Mouse (Mus musculus): ENCODE data around the gene Lonp1.

- TF ChIP-seq CTCF (IDR thresholded peaks at IDR 0.05; ENCODE audit: low read depth) (no peak; the same call in 1 of the 2 replicates), EP300 (optimal IDR thresholded peaks at IDR 0.05) (no peak)
These were observed at the start of gene Lonp1 for GRCm38 (mm10) chr17:56626754-56627470.
